Mouse (Mus musculus): ENCODE data around the gene Ms4a10. TPM values are rescaled to one million over a fixed set of nuclear protein-coding genes. Genes with fewer than 3 reads are reported as not detected.

The Ms4a10 gene
- polyA plus RNA-seq, 1 experiment, result 0.06 TPM

- DNase-seq (ENCODE audit: low spot score), result no peak
Observed at GRCm38 (mm10) chr19:10918321-10918991, 56.0 kb downstream of the Ms4a10 start.

- DNase-seq (ENCODE audit: low spot score), result no peak
Observed at GRCm38 (mm10) chr19:10916506-10916905, 58.0 kb downstream of the Ms4a10 start.

GRCm38 (mm10) chr19:10914870-10915269, 59.6 kb downstream of the Ms4a10 start:
- no peak for DNase-seq (ENCODE audit: low spot score)

- DNase-seq (ENCODE audit: low spot score), result no peak
Observed at GRCm38 (mm10) chr19:10914291-10914690, 60.2 kb downstream of the Ms4a10 start.

Other genes with a start within 250 kb of the Ms4a10 start
- gene Cd5, start 235.7 kb downstream of the Ms4a10 start, polyA plus RNA-seq (2012; rRNA removed), result 0.50 and 0.65 TPM in 2 replicates
- 0.39 and 0.50 TPM in 2 replicates for gene Cd6, start 144.6 kb downstream of the Ms4a10 start, polyA plus RNA-seq (2012; rRNA removed)
- gene Slc15a3, start 134.9 kb downstream of the Ms4a10 start, polyA plus RNA-seq (2012; rRNA removed), result 0.99 and 1.7 TPM in 2 replicates
- 14.7 and 16.5 TPM in 2 replicates for gene Tmem132a, start 104.7 kb downstream of the Ms4a10 start, polyA plus RNA-seq (2012; rRNA removed)
- gene Tmem109, start 92.7 kb downstream of the Ms4a10 start, polyA plus RNA-seq (2012; rRNA removed), result 132 and 133 TPM in 2 replicates
- 102 and 133 TPM in 2 replicates for gene Prpf19, start 79.4 kb downstream of the Ms4a10 start, polyA plus RNA-seq (2012; rRNA removed)
- 0.56 and 1.4 TPM in 2 replicates for gene Zp1, start 54.0 kb downstream of the Ms4a10 start, polyA plus RNA-seq (2012; rRNA removed)
- 0.06 TPM in 2 replicates for gene Ptgdr2, start 37.5 kb downstream of the Ms4a10 start, polyA plus RNA-seq (2012; rRNA removed)
- gene Ccdc86, start 25.4 kb downstream of the Ms4a10 start, polyA plus RNA-seq (2012; rRNA removed), result 7.3 and 7.9 TPM in 2 replicates
- not detected in 2 replicates for gene Ms4a15, start 18.6 kb upstream of the Ms4a10 start, polyA plus RNA-seq (2012; rRNA removed)
- not detected in 2 replicates for gene Ms4a18, start 43.4 kb upstream of the Ms4a10 start, polyA plus RNA-seq (2012; rRNA removed)
- 1.7 and 2.2 TPM in 2 replicates for gene Ms4a8a, start 106.4 kb upstream of the Ms4a10 start, polyA plus RNA-seq (2012; rRNA removed)
- not detected in 2 replicates for gene 1700017D01Rik, start 156.2 kb upstream of the Ms4a10 start, polyA plus RNA-seq (2012; rRNA removed)
- gene 1700025F22Rik, start 190.7 kb upstream of the Ms4a10 start, polyA plus RNA-seq (2012; rRNA removed), result not detected in 2 replicates
- not detected in 2 replicates for gene Ms4a13, start 222.1 kb upstream of the Ms4a10 start, polyA plus RNA-seq (2012; rRNA removed)